Mouse (Mus musculus) CH12.LX (cell line): Measurements from ENCODE around the gene Tgds. TPM values are rescaled to one million over a fixed set of nuclear protein-coding genes. Genes with fewer than 3 reads are reported as not detected.

Experiments
- DNase-seq: peaks from one replicate; pipeline ENCODE4 v3.0.0-alpha.2; 2013; ENCODE audit errors: extremely low read depth
- H3K27ac ChIP-seq: 2 replicates; pipeline ENCODE4 v1.5.1; 2012; ENCODE audit warnings: low read depth, mild to moderate bottlenecking, control low read depth, moderate library complexity; ENCODE audit not compliant: insufficient read depth
- H3K27me3 ChIP-seq: replicated peaks from 2 replicates; pipeline ENCODE3; 2012; ENCODE audit warnings: inconsistent platforms
- H3K36me3 ChIP-seq, 2 experiments: replicated peaks in 1 of 2; 2 replicates each; pipeline versions ENCODE3 to v1.6.1; 2012; ENCODE audit warnings: inconsistent platforms in 1 of 2, low read length in 1 of 2, mild to moderate bottlenecking in 1 of 2, mixed read lengths in 1 of 2, moderate library complexity in 1 of 2; ENCODE audit not compliant: control insufficient read depth in 1 of 2, insufficient read depth in 1 of 2
- H3K4me1 ChIP-seq, 2 experiments: 2 replicates each; pipeline ENCODE4 v1.6.1; 2012; ENCODE audit warnings: inconsistent platforms in 1 of 2, moderate library complexity in 1 of 2; ENCODE audit not compliant: insufficient read depth in 2 of 2, control insufficient read depth in 1 of 2
- H3K4me2 ChIP-seq: 2 replicates; pipeline ENCODE4 v1.6.1; 2012; ENCODE audit warnings: low read depth, mild to moderate bottlenecking, control low read depth; ENCODE audit not compliant: poor library complexity, insufficient read depth, severe bottlenecking
- H3K4me3 ChIP-seq, 3 experiments: fragments of 150-350 bp in 1 of 3; sonication (generic) in 1 of 3; replicated peaks in 1 of 3; 2 replicates each; pipeline versions ENCODE3 to v1.5.1; 2011 to 2012; ENCODE audit warnings: low read depth in 2 of 3, low read length in 2 of 3, mild to moderate bottlenecking in 2 of 3, moderate library complexity in 2 of 3, control low read depth in 1 of 3, improper control_type of control experiment in 1 of 3, inconsistent platforms in 1 of 3, mixed read lengths in 1 of 3; ENCODE audit not compliant: poor library complexity in 1 of 3
- H3K79me2 ChIP-seq: replicated peaks from 2 replicates; pipeline ENCODE4 v1.6.1; 2012; ENCODE audit warnings: mild to moderate bottlenecking, moderate library complexity; ENCODE audit not compliant: control insufficient read depth, poor library complexity, insufficient read depth, severe bottlenecking; ENCODE audit errors: extremely low read depth
- H3K9ac ChIP-seq: 2 replicates; pipeline ENCODE4 v1.6.1; 2012; ENCODE audit warnings: low read depth, mild to moderate bottlenecking, control low read depth, moderate library complexity; ENCODE audit not compliant: insufficient read depth
- H3K9me3 ChIP-seq: replicated peaks from 2 replicates; pipeline ENCODE3; 2012; ENCODE audit warnings: low read length, inconsistent platforms, mixed read lengths
- CHD1 ChIP-seq: IDR thresholded peaks from 2 replicates; pipeline ENCODE4 v1.6.1; 2012; ENCODE audit warnings: low read depth, low read length, improper control_type of control experiment, inconsistent platforms
- CTCF ChIP-seq, 2 experiments: IDR thresholded peaks in 1 of 2; conservative IDR thresholded peaks in 1 of 2; 2 replicates each; pipeline ENCODE4 v1.5.1; 2011 to 2012; ENCODE audit warnings: low read depth in 2 of 2, low read length in 2 of 2, improper control_type of control experiment in 1 of 2, inconsistent platforms in 1 of 2, mild to moderate bottlenecking in 1 of 2, moderate library complexity in 1 of 2
- E2F4 ChIP-seq: IDR thresholded peaks from 2 replicates; pipeline ENCODE4 v1.6.1; 2011; ENCODE audit warnings: low read depth, low read length, improper control_type of control experiment; ENCODE audit not compliant: insufficient replicate concordance
- EP300 ChIP-seq: IDR thresholded peaks from 2 replicates; pipeline ENCODE4 v1.6.1; 2011; ENCODE audit warnings: low read length, improper control_type of control experiment
- ETS1 ChIP-seq: conservative IDR thresholded peaks from 2 replicates; pipeline ENCODE4 v1.6.1; 2012; ENCODE audit warnings: low read depth, mild to moderate bottlenecking, inconsistent platforms, low read length, improper control_type of control experiment, moderate library complexity
- IRF4 ChIP-seq: IDR thresholded peaks from 2 replicates; pipeline ENCODE4 v1.6.1; 2014; ENCODE audit warnings: low read depth, mild to moderate bottlenecking, inconsistent platforms, low read length, improper control_type of control experiment
- MAX ChIP-seq: IDR thresholded peaks from 2 replicates; pipeline ENCODE4 v1.6.1; 2011; ENCODE audit warnings: low read length, improper control_type of control experiment
- MEF2A ChIP-seq: IDR thresholded peaks from 2 replicates; pipeline ENCODE4 v1.6.1; 2014; ENCODE audit warnings: low read depth, mild to moderate bottlenecking, inconsistent platforms, low read length, improper control_type of control experiment, borderline replicate concordance
- NRF1 ChIP-seq: IDR thresholded peaks from 2 replicates; pipeline ENCODE4 v1.6.1; 2014; ENCODE audit warnings: low read depth, mild to moderate bottlenecking, inconsistent platforms, low read length, improper control_type of control experiment, moderate library complexity
- POLR2A ChIP-seq: IDR thresholded peaks from 2 replicates; pipeline ENCODE4 v1.6.1; 2011; ENCODE audit warnings: low read depth, mild to moderate bottlenecking, improper control_type of control experiment, low read length
- POLR2AphosphoS2 ChIP-seq: IDR thresholded peaks from 2 replicates; pipeline ENCODE4 v1.6.1; 2011; ENCODE audit warnings: low read depth, low read length, improper control_type of control experiment
- SIN3A ChIP-seq: IDR thresholded peaks from 2 replicates; pipeline ENCODE4 v1.6.1; 2012; ENCODE audit warnings: low read length, improper control_type of control experiment, inconsistent platforms
- ZKSCAN1 ChIP-seq: IDR thresholded peaks from 2 replicates; pipeline ENCODE4 v1.6.1; 2012; ENCODE audit warnings: low read depth, inconsistent platforms, low read length, improper control_type of control experiment, borderline replicate concordance
- ZMIZ1 ChIP-seq: IDR thresholded peaks from 2 replicates; pipeline ENCODE4 v1.6.1; 2012; ENCODE audit warnings: low read depth, mild to moderate bottlenecking, inconsistent platforms, low read length, improper control_type of control experiment
- dilution Hi-C: fragments of 300-500 bp; cut with MboI; formaldehyde crosslinking; loops from 2 replicates; pipeline ENCODE4 v1.14.3; 2020; ENCODE audit warnings: low sequenced_read_pairs; ENCODE audit not compliant: extremely low pct_unique_long_range_greater_than_20kb, extremely low pct_ligation_motif_present
- in situ Hi-C: fragments of 300-500 bp; cut with MboI; formaldehyde crosslinking; loops from 3 replicates; pipeline ENCODE4 v1.14.3; 2019; ENCODE audit warnings: low sequenced_read_pairs, low pct_ligation_motif_present, low pct_unique_long_range_greater_than_20kb, mixed read lengths
- polyA plus RNA-seq: library from polyadenylated mRNA; unstranded; fragments of >175 nt; gene quantifications from 2 replicates; pipeline ENCODE4 v1.2.1, GENCODE M21; 2012; ENCODE audit warnings: low read depth; ENCODE audit not compliant: insufficient read length
- total RNA-seq, 2 experiments: library from RNA; depleted of rRNA; stranded (reverse); fragments of 300-350 nt in 1 of 2; fragments of >200 nt in 1 of 2; gene quantifications; 2 replicates each; pipeline ENCODE4 v1.2.3; 2012 to 2014

The Tgds gene
- total and polyA plus RNA-seq, 3 experiments = 18.6 to 29.4 (median 19.5) TPM

- Histone ChIP-seq H3K4me2 (no peak overlapping the region), H3K27ac (no peak overlapping the region), H3K9me3 (no peaks in the 10 kb centered on the region), H3K4me3 (no peak overlapping the region), H3K9ac (no peak overlapping the region), H3K36me3 (peaks cover 0 to 8% of the 10 kb centered on the region in 2 experiments), H3K79me2 (no peaks in the 10 kb centered on the region), H3K27me3 (no peaks in the 10 kb centered on the region), H3K4me1 (no peaks in the 10 kb centered on the region)
- dilution Hi-C loops = no loop called here
- TF ChIP-seq POLR2AphosphoS2 = no peak
- no peak for TF ChIP-seq MEF2A
- no peak for TF ChIP-seq EP300
- TF ChIP-seq POLR2A = no peak
- TF ChIP-seq CTCF (conservative IDR thresholded peaks at IDR 0.05 in 1 of 2, IDR thresholded peaks at IDR 0.05 in 1 of 2; ENCODE audit: low read depth in 2 of 2, low read length in 2 of 2) = peak in 1 of 2 experiments; percentile 31; a peak in 1 of 4 replicates
- in situ Hi-C loops = loop anchor here (10.0 kb wide), 1 partner anchor 411 kb away; no protein-coding TSS in a partner anchor
- DNase-seq = no peak
Measured at GRCm38 (mm10) chr14:118173590-118174203, 41.1 kb upstream of the Tgds start.

GRCm38 (mm10) chr14:118168776-118169175, 36.2 kb upstream of the Tgds start:
- Histone ChIP-seq H3K27ac (no peak overlapping the region), H3K9me3 (no peaks in the 10 kb centered on the region), H3K4me1 (peaks cover 0 to 2% of the 10 kb centered on the region in 2 experiments; a peak in 1 of 4 replicates), H3K79me2 (no peaks in the 10 kb centered on the region), H3K27me3 (no peaks in the 10 kb centered on the region), H3K9ac (no peak overlapping the region), H3K36me3 (peaks cover 0 to 8% of the 10 kb centered on the region in 2 experiments), H3K4me2 (no peak overlapping the region), H3K4me3 (no peak overlapping the region)
- DNase-seq = no peak
- dilution Hi-C loops (no loop called here), in situ Hi-C loops (no loop called here)
- no peak for TF ChIP-seq MAX
- TF ChIP-seq IRF4 = no peak
- TF ChIP-seq ETS1 = no peak
- no peak for TF ChIP-seq NRF1
- TF ChIP-seq EP300 = no peak
- no peak for TF ChIP-seq ZMIZ1
- TF ChIP-seq E2F4 = no peak
- TF ChIP-seq SIN3A = no peak
- no peak for TF ChIP-seq CHD1

GRCm38 (mm10) chr14:118162640-118163039, 30.1 kb upstream of the Tgds start:
- H3K4me2 ChIP-seq = no peak overlapping the region
- H3K9ac ChIP-seq = no peak overlapping the region
- H3K9me3 ChIP-seq = no peaks in the 10 kb centered on the region
- H3K79me2 ChIP-seq = no peaks in the 10 kb centered on the region
- no peaks in the 10 kb centered on the region for H3K27me3 ChIP-seq
- no peak overlapping the region for H3K27ac ChIP-seq
- no peak for TF ChIP-seq ZKSCAN1
- TF ChIP-seq, all 38 proteins: peak for 0
- in situ Hi-C loops = no loop called here
- DNase-seq = no peak
- no peak overlapping the region for H3K4me3 ChIP-seq
- dilution Hi-C loops = no loop called here
- H3K36me3 ChIP-seq = peaks cover 24 to 55% of the 10 kb centered on the region in 2 experiments
- H3K4me1 ChIP-seq = no peaks in the 10 kb centered on the region
